Mouse (Mus musculus) heart, postnatal 14 days (tissue): ENCODE measurements at regions not wholly inside any gene's neighbourhood (a gene's known extent, or its start where the extent isn't known, plus 50 kb on each side); places are given as distances from the start of the nearest gene placed in this dataset.

Source experiments
- DNase-seq, 2 experiments: peaks; one replicate each; pipeline ENCODE4 v3.0.0; 2021 to 2022
- intact Hi-C: fragments of 180-260 bp; cut with DNase I; formaldehyde crosslinking; loops from one replicate; pipeline ENCODE4 v1.15.1; 2025

- intact Hi-C loops, result no loop called here
- DNase-seq, result no peak
Observed at GRCm38 (mm10) chr13:30045225-30045624, 59.4 kb upstream of the E2f3 start.

- DNase-seq, result no peak
- intact Hi-C loops, result no loop called here
Observed at GRCm38 (mm10) chr13:30044790-30045189, 58.9 kb upstream of the E2f3 start.

DNA sequence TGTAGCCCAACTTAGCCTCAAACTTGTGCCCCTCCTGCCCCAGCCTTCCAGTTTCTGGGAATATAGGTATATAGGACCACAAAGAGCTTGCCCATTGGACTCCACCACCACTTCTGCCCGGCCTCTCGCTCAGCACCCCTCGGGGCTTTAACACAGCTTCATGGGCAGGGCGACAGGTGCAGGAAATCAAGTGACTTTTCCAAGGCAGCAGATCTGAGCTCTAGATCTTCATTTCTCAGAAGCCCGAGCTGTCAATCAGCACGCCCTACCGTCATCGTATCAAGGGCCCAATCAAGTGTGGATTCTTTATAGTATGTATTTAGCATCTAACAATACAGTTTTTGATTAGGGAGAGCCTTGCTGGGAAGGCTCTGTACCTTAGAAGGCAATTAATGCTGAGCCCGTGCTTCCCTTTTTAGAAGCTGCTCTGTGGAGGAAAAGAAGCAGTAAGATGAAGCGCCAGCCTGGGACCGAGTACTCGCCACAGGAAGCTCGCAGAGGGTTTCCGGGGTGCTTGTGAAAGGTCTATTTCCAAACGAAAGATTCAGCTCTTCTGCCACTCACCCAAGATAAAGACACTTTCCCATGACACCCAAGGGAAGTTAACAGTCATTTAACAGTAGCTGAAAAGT lies 56.9 kb upstream of the E2f3 start:
- DNase-seq, result no peak
- intact Hi-C loops, result no loop called here

- intact Hi-C loops, result no loop called here
Observed at GRCm38 (mm10) chr13:30041501-30042295, 55.8 kb upstream of the E2f3 start.

GRCm38 (mm10) chr13:30040288-30040687 lies 54.4 kb upstream of the E2f3 start:
- intact Hi-C loops, result no loop called here
- no peak for DNase-seq

More at GRCm38 (mm10) chr13:30041501-30042295, 55.8 kb upstream of the E2f3 start:
- no peak for DNase-seq

GRCm38 (mm10) chr13:30039791-30040190 lies 53.9 kb upstream of the E2f3 start:
- intact Hi-C loops, result no loop called here

DNA sequence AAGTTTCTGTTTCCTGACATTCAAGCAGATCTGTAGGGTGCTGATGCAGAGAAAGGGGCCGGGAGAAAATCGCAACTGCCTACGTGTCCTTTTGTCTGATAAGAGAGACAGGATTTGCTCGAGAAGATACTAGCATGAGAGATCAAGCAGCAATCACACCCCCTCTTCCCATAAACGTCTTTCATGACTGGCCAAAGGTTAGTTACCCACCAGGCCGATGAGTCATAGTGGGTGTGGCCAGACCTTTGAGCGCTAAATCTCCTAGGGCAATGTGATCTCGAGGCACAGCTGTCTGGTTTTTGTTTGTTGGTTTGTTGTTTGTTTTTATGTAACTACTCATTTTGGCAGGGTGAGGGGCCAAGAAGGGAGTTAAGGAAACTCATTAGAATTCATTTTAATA lies 50.7 kb upstream of the E2f3 start:
- no peak for DNase-seq
- intact Hi-C loops, result no loop called here

More at GRCm38 (mm10) chr13:30039791-30040190, 53.9 kb upstream of the E2f3 start:
- DNase-seq, result no peak

DNA sequence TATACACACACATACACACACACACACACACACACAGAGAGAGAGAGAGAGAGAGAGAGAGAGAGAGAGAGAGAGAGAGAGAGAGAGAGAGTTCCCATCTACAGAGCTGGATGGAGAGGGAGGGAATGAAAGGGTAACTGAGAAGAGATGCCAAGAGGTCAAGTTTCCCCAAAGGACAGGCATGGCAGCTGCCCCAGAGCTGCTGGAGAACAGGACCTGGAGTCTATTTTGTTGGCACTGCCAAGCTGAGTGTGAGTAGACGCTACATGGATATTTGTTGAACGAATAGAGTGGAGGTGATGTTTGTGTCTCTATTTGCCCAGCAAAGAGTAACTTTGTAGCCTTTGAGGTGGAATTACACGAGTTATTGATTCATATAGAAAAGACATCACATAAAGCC lies 50.2 kb upstream of the E2f3 start:
- DNase-seq, result no peak

More for the DNA sequence above, 50.2 kb upstream of the E2f3 start:
- intact Hi-C loops, result no loop called here
